Mouse (Mus musculus) neural tube, embryonic 13.5 days (tissue): ENCODE results near the gene Exoc4. TPM values are rescaled to one million over a fixed set of nuclear protein-coding genes. Genes with fewer than 3 reads are reported as not detected.

Experiments used
- ATAC-seq: fragments of 200-750 bp; cut with Nextera tagmentation; 2 replicates; pipeline ENCODE4 v1.8.0; 2017; ENCODE audit warnings: low read depth, mild to moderate bottlenecking, moderate TSS enrichment, moderate library complexity
- H3K27ac ChIP-seq: fragments of 300-500 bp; sonication (generic); replicated peaks from 2 replicates; pipeline ENCODE4 v1.5.1; 2015; ENCODE audit warnings: moderate library complexity, mild to moderate bottlenecking, inconsistent platforms
- H3K27me3 ChIP-seq: fragments of 300-500 bp; sonication (generic); 2 replicates; pipeline ENCODE4 v1.6.1; 2015; ENCODE audit warnings: mild to moderate bottlenecking, inconsistent platforms
- H3K36me3 ChIP-seq: fragments of 300-500 bp; sonication (generic); 2 replicates; pipeline ENCODE4 v1.6.1; 2015; ENCODE audit warnings: mild to moderate bottlenecking, inconsistent platforms
- H3K4me1 ChIP-seq: fragments of 300-500 bp; sonication (generic); replicated peaks from 2 replicates; pipeline ENCODE4 v1.6.1; 2015; ENCODE audit warnings: inconsistent platforms
- H3K4me2 ChIP-seq: fragments of 300-500 bp; sonication (generic); 2 replicates; pipeline ENCODE4 v1.6.1; 2015; ENCODE audit warnings: inconsistent platforms, mild to moderate bottlenecking, moderate library complexity
- H3K4me3 ChIP-seq: fragments of 300-500 bp; sonication (generic); 2 replicates; pipeline ENCODE4 v1.5.1; 2015; ENCODE audit warnings: mild to moderate bottlenecking, inconsistent platforms
- H3K9ac ChIP-seq: fragments of 300-500 bp; sonication (generic); 2 replicates; pipeline ENCODE4 v1.6.1; 2015; ENCODE audit warnings: moderate library complexity, mild to moderate bottlenecking, inconsistent platforms
- H3K9me3 ChIP-seq: fragments of 300-500 bp; sonication (generic); 2 replicates; pipeline ENCODE4 v1.6.1; 2016; ENCODE audit warnings: inconsistent platforms
- WGBS: fragments of 180-500 bp; shearing (Covaris S2); methylation state at CpG from one replicate; pipeline ENCODE4 v1.1.7; 2015; 5-methylcytosine and 5-hydroxymethylcytosine counted together
- polyA plus RNA-seq: library from polyadenylated mRNA; unstranded; fragments of >200 nt; fragmentation: Nextera tagmentation; extraction: Ambion mirVana; gene quantifications from 2 replicates; pipeline ENCODE4 v1.2.1, GENCODE M21; 2015

Gene Exoc4
- polyA plus RNA-seq, 1 experiment from 2014 or later: 41.6 TPM

GRCm38 (mm10) chr6:33261606-33262005 lies 12.7 kb downstream of the Exoc4 start:
- WGBS: 91% methylated on average over 3 of the region's 3 CpGs

GRCm38 (mm10) chr6:33263950-33264349 lies 15.1 kb downstream of the Exoc4 start:
- peaks cover 15% of the 10 kb centered on the region for H3K4me1 ChIP-seq
- no peaks in the 10 kb centered on the region for H3K9me3 ChIP-seq
- H3K9ac ChIP-seq: no peak overlapping the region
- WGBS: 79% methylated on average over 5 of the region's 5 CpGs
- no peak overlapping the region for H3K4me3 ChIP-seq
- peaks cover 13% of the 10 kb centered on the region; the same call in 1 of the 2 replicates for H3K36me3 ChIP-seq
- no peak for ATAC-seq
- no peaks in the 10 kb centered on the region for H3K27me3 ChIP-seq
- H3K27ac ChIP-seq: no peak overlapping the region
- no peak overlapping the region for H3K4me2 ChIP-seq

More at GRCm38 (mm10) chr6:33261606-33262005, 12.7 kb downstream of the Exoc4 start:
- peaks cover 2% of the 10 kb centered on the region; the same call in 1 of the 2 replicates for H3K36me3 ChIP-seq
- no peak overlapping the region for H3K27ac ChIP-seq
- ATAC-seq: no peak
- no peak overlapping the region for H3K4me2 ChIP-seq
- no peak overlapping the region for H3K4me3 ChIP-seq
- H3K9ac ChIP-seq: no peak overlapping the region
- H3K9me3 ChIP-seq: no peaks in the 10 kb centered on the region
- peaks cover 27% of the 10 kb centered on the region for H3K4me1 ChIP-seq
- H3K27me3 ChIP-seq: no peaks in the 10 kb centered on the region

- Histone ChIP-seq H3K9ac (no peak overlapping the region), H3K36me3 (peaks cover 15% of the 10 kb centered on the region; the same call in 1 of the 2 replicates), H3K4me2 (no peak overlapping the region), H3K27ac (no peak overlapping the region), H3K4me3 (no peak overlapping the region), H3K9me3 (no peaks in the 10 kb centered on the region), H3K27me3 (no peaks in the 10 kb centered on the region), H3K4me1 (peaks cover 15% of the 10 kb centered on the region)
- WGBS: 74% methylated on average over 2 of the region's 2 CpGs
- ATAC-seq: no peak
These were observed 15.5 kb downstream of the Exoc4 start for GRCm38 (mm10) chr6:33264388-33264787.

- WGBS: 95% methylated on average over 6 of the region's 6 CpGs
- no peaks in the 10 kb centered on the region for H3K27me3 ChIP-seq
These were observed 18.7 kb downstream of the Exoc4 start for GRCm38 (mm10) chr6:33267571-33267970.

GRCm38 (mm10) chr6:33283523-33283922 lies 34.6 kb downstream of the Exoc4 start:
- H3K4me2 ChIP-seq: no peak overlapping the region
- H3K36me3 ChIP-seq: no peaks in the 10 kb centered on the region
- no peak overlapping the region for H3K4me3 ChIP-seq
- no peaks in the 10 kb centered on the region for H3K27me3 ChIP-seq
- WGBS: 39% methylated on average over 3 of the region's 3 CpGs
- peaks cover 23% of the 10 kb centered on the region for H3K4me1 ChIP-seq
- ATAC-seq: peak; percentile 63
- peak overlapping the region; percentile 77 for H3K27ac ChIP-seq
- no peaks in the 10 kb centered on the region for H3K9me3 ChIP-seq
- H3K9ac ChIP-seq: no peak overlapping the region

More at GRCm38 (mm10) chr6:33267571-33267970, 18.7 kb downstream of the Exoc4 start:
- Histone ChIP-seq H3K4me3 (no peak overlapping the region), H3K9ac (no peak overlapping the region), H3K4me2 (no peak overlapping the region), H3K4me1 (peaks cover 10% of the 10 kb centered on the region), H3K27ac (no peak overlapping the region), H3K9me3 (no peaks in the 10 kb centered on the region), H3K36me3 (peaks cover 19% of the 10 kb centered on the region)
- no peak for ATAC-seq

- no peaks in the 10 kb centered on the region for H3K9me3 ChIP-seq
- no peaks in the 10 kb centered on the region for H3K27me3 ChIP-seq
- no peak overlapping the region for H3K4me2 ChIP-seq
- ATAC-seq: no peak
- H3K4me1 ChIP-seq: peaks cover 27% of the 10 kb centered on the region
- peak overlapping the region; percentile 77 for H3K27ac ChIP-seq
- H3K36me3 ChIP-seq: no peaks in the 10 kb centered on the region
- H3K9ac ChIP-seq: no peak overlapping the region
- 56% methylated on average over 4 of the region's 4 CpGs for WGBS
- H3K4me3 ChIP-seq: no peak overlapping the region
These were observed 35.1 kb downstream of the Exoc4 start for GRCm38 (mm10) chr6:33283936-33284335.

- Histone ChIP-seq H3K27ac (no peak overlapping the region), H3K4me2 (no peak overlapping the region), H3K36me3 (no peaks in the 10 kb centered on the region), H3K4me1 (peaks cover 20% of the 10 kb centered on the region), H3K9ac (no peak overlapping the region), H3K27me3 (no peaks in the 10 kb centered on the region), H3K9me3 (no peaks in the 10 kb centered on the region), H3K4me3 (no peak overlapping the region)
- 90% methylated on average over 6 of the region's 6 CpGs for WGBS
- no peak for ATAC-seq
These were observed 37.5 kb downstream of the Exoc4 start for GRCm38 (mm10) chr6:33286376-33286775.

GRCm38 (mm10) chr6:33294626-33295025 lies 45.7 kb downstream of the Exoc4 start:
- H3K36me3 ChIP-seq: 0 out of 2 replicates have a peak, but pooled peaks cover 3% of the 10 kb centered on the region
- H3K9ac ChIP-seq: no peak overlapping the region
- no peaks in the 10 kb centered on the region for H3K27me3 ChIP-seq
- H3K9me3 ChIP-seq: no peaks in the 10 kb centered on the region
- no peak overlapping the region for H3K4me2 ChIP-seq
- H3K4me1 ChIP-seq: peaks cover 7% of the 10 kb centered on the region
- no peak overlapping the region for H3K27ac ChIP-seq
- WGBS: 50% methylated on average over 2 of the region's 2 CpGs
- ATAC-seq: no peak
- H3K4me3 ChIP-seq: no peak overlapping the region

- 87% methylated on average over 3 of the region's 3 CpGs for WGBS
These were observed 48.7 kb downstream of the Exoc4 start for GRCm38 (mm10) chr6:33297566-33297965.

GRCm38 (mm10) chr6:33298768-33299167 lies 49.9 kb downstream of the Exoc4 start:
- H3K4me1 ChIP-seq: peaks cover 10% of the 10 kb centered on the region
- H3K9ac ChIP-seq: no peak overlapping the region
- H3K4me2 ChIP-seq: no peak overlapping the region
- H3K27me3 ChIP-seq: no peaks in the 10 kb centered on the region
- no peaks in the 10 kb centered on the region for H3K9me3 ChIP-seq
- 88% methylated on average over 1 of the region's 1 CpGs for WGBS
- 0 out of 2 replicates have a peak, but pooled peaks cover 3% of the 10 kb centered on the region for H3K36me3 ChIP-seq
- H3K27ac ChIP-seq: no peak overlapping the region
- no peak overlapping the region for H3K4me3 ChIP-seq
- ATAC-seq: no peak

More at GRCm38 (mm10) chr6:33297566-33297965, 48.7 kb downstream of the Exoc4 start:
- peaks cover 7% of the 10 kb centered on the region for H3K4me1 ChIP-seq
- H3K27me3 ChIP-seq: no peaks in the 10 kb centered on the region
- no peak overlapping the region for H3K27ac ChIP-seq
- ATAC-seq: no peak
- 0 out of 2 replicates have a peak, but pooled peaks cover 3% of the 10 kb centered on the region for H3K36me3 ChIP-seq
- no peaks in the 10 kb centered on the region for H3K9me3 ChIP-seq
- no peak overlapping the region for H3K9ac ChIP-seq
- no peak overlapping the region for H3K4me2 ChIP-seq
- H3K4me3 ChIP-seq: no peak overlapping the region

GRCm38 (mm10) chr6:33305996-33306395 lies 57.1 kb downstream of the Exoc4 start:
- H3K4me1 ChIP-seq: peaks cover 14% of the 10 kb centered on the region
- H3K4me3 ChIP-seq: no peak overlapping the region
- no peaks in the 10 kb centered on the region for H3K9me3 ChIP-seq
- no peaks in the 10 kb centered on the region for H3K27me3 ChIP-seq
- no peak overlapping the region for H3K27ac ChIP-seq
- ATAC-seq: no peak
- 79% methylated on average over 1 of the region's 1 CpGs for WGBS
- H3K9ac ChIP-seq: no peak overlapping the region
- H3K4me2 ChIP-seq: no peak overlapping the region
- no peaks in the 10 kb centered on the region for H3K36me3 ChIP-seq

GRCm38 (mm10) chr6:33308646-33309045 lies 59.8 kb downstream of the Exoc4 start:
- Histone ChIP-seq H3K9ac (no peak overlapping the region), H3K27ac (no peak overlapping the region), H3K4me3 (no peak overlapping the region), H3K9me3 (no peaks in the 10 kb centered on the region), H3K27me3 (no peaks in the 10 kb centered on the region), H3K4me2 (no peak overlapping the region), H3K4me1 (peaks cover 10% of the 10 kb centered on the region), H3K36me3 (no peaks in the 10 kb centered on the region)
- no peak for ATAC-seq
- 67% methylated on average over 2 of the region's 2 CpGs for WGBS

- no peak overlapping the region for H3K4me2 ChIP-seq
- no peak overlapping the region for H3K4me3 ChIP-seq
- no peak overlapping the region for H3K9ac ChIP-seq
- WGBS: 83% methylated on average over 1 of the region's 1 CpGs
- no peak for ATAC-seq
- H3K9me3 ChIP-seq: no peaks in the 10 kb centered on the region
- H3K27ac ChIP-seq: no peak overlapping the region
- H3K27me3 ChIP-seq: no peaks in the 10 kb centered on the region
- H3K4me1 ChIP-seq: peaks cover 10% of the 10 kb centered on the region
- H3K36me3 ChIP-seq: no peaks in the 10 kb centered on the region
These were observed 61.6 kb downstream of the Exoc4 start for GRCm38 (mm10) chr6:33310486-33310885.
